Mouse (Mus musculus) limb, embryonic 14.5 days (tissue): ENCODE data around the gene Nbea. TPM values are rescaled to one million over a fixed set of nuclear protein-coding genes. Genes with fewer than 3 reads are reported as not detected.

ENCODE experiments used
- ATAC-seq: fragments of 200-750 bp; cut with Nextera tagmentation; 2 replicates; pipeline ENCODE4 v1.8.0; 2017; ENCODE audit warnings: low read depth, moderate number of reproducible peaks, moderate TSS enrichment; ENCODE audit not compliant: low FRiP score
- DNase-seq: peaks from one replicate; pipeline ENCODE4 v3.0.0-alpha.2; 2015; ENCODE audit warnings: low spot score
- H3K27ac ChIP-seq: fragments of 300-500 bp; sonication (generic); replicated peaks from 2 replicates; pipeline ENCODE4 v1.5.1; 2014; ENCODE audit warnings: low read depth, mild to moderate bottlenecking, low read length, moderate library complexity, mixed read lengths
- H3K27me3 ChIP-seq: fragments of 300-500 bp; sonication (generic); 2 replicates; pipeline ENCODE4 v1.6.1; 2014; ENCODE audit warnings: low read length, mixed read lengths; ENCODE audit not compliant: control insufficient read depth, insufficient read depth
- H3K36me3 ChIP-seq: fragments of 300-500 bp; sonication (generic); 2 replicates; pipeline ENCODE4 v1.6.1; 2014; ENCODE audit warnings: mild to moderate bottlenecking, low read length, moderate library complexity, mixed read lengths; ENCODE audit not compliant: control insufficient read depth, insufficient read depth
- H3K4me1 ChIP-seq: fragments of 300-500 bp; sonication (generic); 2 replicates; pipeline ENCODE4 v1.6.1; 2014; ENCODE audit warnings: antibody characterized with exemption, low read length, mixed read lengths; ENCODE audit not compliant: control insufficient read depth, insufficient read depth
- H3K4me2 ChIP-seq: fragments of 300-500 bp; sonication (generic); replicated peaks from 2 replicates; pipeline ENCODE4 v1.6.1; 2014; ENCODE audit warnings: low read depth, mild to moderate bottlenecking, low read length, moderate library complexity; ENCODE audit not compliant: severe bottlenecking
- H3K4me3 ChIP-seq: fragments of 300-500 bp; sonication (generic); replicated peaks from 2 replicates; pipeline ENCODE4 v1.5.1; 2014; ENCODE audit warnings: low read length
- H3K9ac ChIP-seq: fragments of 300-500 bp; sonication (generic); 2 replicates; pipeline ENCODE4 v1.6.1; 2014; ENCODE audit warnings: mild to moderate bottlenecking, low read depth, low read length, moderate library complexity; ENCODE audit not compliant: severe bottlenecking
- H3K9me3 ChIP-seq: fragments of 300-500 bp; sonication (generic); 2 replicates; pipeline ENCODE4 v1.6.1; 2016; ENCODE audit warnings: low read length; ENCODE audit not compliant: control insufficient read depth
- POLR2A ChIP-seq: fragments of 200-500 bp; IDR thresholded peaks from 2 replicates; pipeline ENCODE4 v1.8.0; 2012; ENCODE audit warnings: inconsistent platforms, mild to moderate bottlenecking, moderate library complexity, borderline replicate concordance; ENCODE audit not compliant: insufficient read depth, insufficient read length; ENCODE audit errors: extremely low read depth
- WGBS: fragments of 180-500 bp; shearing (Covaris S2); extraction: QIAGEN DNeasy Blood & Tissue Kit; methylation state at CpG from one replicate; pipeline ENCODE4 v1.1.7; 2014; 5-methylcytosine and 5-hydroxymethylcytosine counted together
- polyA plus RNA-seq, 2 experiments: library from polyadenylated mRNA; depleted of rRNA in 1 of 2; stranded (reverse) in 1 of 2; unstranded in 1 of 2; fragments of >200 nt; fragmentation: Nextera tagmentation in 1 of 2; extraction: Ambion mirVana in 1 of 2; gene quantifications; 2 replicates each; pipeline versions ENCODE4 v1.2.1 to v1.2.3; 2012 to 2014

Nbea gene
- polyA plus RNA-seq, 2 experiments = 20.6 to 34.1 TPM

DNA sequence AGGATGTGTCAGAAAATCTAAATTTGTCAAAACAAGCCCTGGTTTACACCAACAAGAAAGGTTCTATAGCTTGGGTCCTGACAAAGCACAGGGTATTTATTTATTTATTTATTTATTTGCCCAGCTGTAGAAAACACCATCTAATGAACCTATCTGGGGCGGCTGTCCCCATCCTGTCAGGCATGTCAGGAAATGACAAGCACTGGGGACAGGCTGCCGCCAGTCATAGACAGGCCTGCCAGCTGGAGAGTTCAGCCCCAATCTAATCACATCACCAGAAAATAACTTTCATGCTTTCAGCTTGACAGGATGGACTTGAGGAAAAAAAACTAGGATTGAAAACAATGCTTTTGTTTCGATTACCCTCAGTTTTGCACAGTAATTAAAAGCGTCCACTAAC lies 440.8 kb downstream of the Nbea start:
- Histone ChIP-seq H3K4me1 (0 out of 2 replicates have a peak, but pooled peaks cover 5% of the 10 kb centered on the region), H3K27me3 (no peaks in the 10 kb centered on the region), H3K27ac (no peak overlapping the region), H3K9me3 (no peaks in the 10 kb centered on the region), H3K36me3 (no peaks in the 10 kb centered on the region), H3K9ac (no peak overlapping the region), H3K4me2 (no peak overlapping the region), H3K4me3 (no peak overlapping the region)
- WGBS = 71% methylated on average over 4 of the region's 4 CpGs
- ATAC-seq (no peak), DNase-seq (no peak)
- TF ChIP-seq POLR2A = no peak

DNA sequence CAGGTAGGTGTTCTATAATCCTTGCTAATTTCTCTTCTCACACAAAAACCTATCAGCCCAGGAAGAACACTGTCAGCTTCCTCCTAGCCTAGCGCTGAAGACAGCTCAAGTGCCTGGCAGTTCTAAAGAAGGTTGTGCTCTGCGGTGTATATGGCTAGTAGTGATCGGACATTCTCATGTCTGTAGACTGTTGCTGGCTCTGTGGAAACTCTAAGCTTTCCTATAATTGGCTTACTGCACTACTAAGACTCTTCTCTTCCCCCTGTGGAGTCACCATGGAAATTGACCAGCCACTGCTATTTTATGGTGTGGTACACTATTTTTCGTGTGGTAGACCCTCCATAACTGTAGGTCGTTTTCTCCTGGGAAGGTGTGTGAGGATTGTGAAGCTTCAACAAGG lies 441.3 kb downstream of the Nbea start:
- no peaks in the 10 kb centered on the region for H3K9me3 ChIP-seq
- H3K27me3 ChIP-seq = no peaks in the 10 kb centered on the region
- WGBS = 62% methylated on average over 5 of the region's 5 CpGs
- no peak for TF ChIP-seq POLR2A
- no peak overlapping the region for H3K4me3 ChIP-seq
- DNase-seq = no peak
- H3K9ac ChIP-seq = no peak overlapping the region
- no peak for ATAC-seq
- H3K4me2 ChIP-seq = no peak overlapping the region
- H3K4me1 ChIP-seq = 0 out of 2 replicates have a peak, but pooled peaks cover 5% of the 10 kb centered on the region
- no peak overlapping the region for H3K27ac ChIP-seq
- H3K36me3 ChIP-seq = no peaks in the 10 kb centered on the region

DNA sequence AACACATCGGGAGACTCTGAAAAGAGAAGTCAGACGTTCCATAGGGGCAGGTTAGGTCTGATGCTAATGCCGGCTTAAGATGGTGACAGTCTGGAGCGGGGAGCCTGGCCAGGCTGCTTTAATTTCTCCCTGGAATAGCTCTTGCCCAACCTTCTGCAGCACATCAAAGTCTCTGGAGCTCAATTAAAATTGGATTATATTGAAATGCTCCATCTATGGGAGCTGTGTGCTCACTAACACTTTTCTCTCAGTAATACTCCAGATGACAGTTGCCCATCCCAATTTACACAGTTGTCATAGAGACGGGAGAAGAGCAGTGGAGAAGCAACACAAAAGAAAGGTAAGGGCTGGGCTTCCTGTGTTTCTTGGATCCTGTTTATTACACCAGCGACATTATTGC lies 442.1 kb downstream of the Nbea start:
- WGBS = 42% methylated on average over 6 of the region's 6 CpGs
- Histone ChIP-seq H3K9ac (no peak overlapping the region), H3K27ac (no peak overlapping the region), H3K9me3 (no peaks in the 10 kb centered on the region), H3K27me3 (no peaks in the 10 kb centered on the region), H3K4me3 (no peak overlapping the region), H3K4me2 (no peak overlapping the region), H3K36me3 (no peaks in the 10 kb centered on the region), H3K4me1 (0 out of 2 replicates have a peak, but pooled peaks cover 5% of the 10 kb centered on the region)
- ATAC-seq = no peak
- no peak for TF ChIP-seq POLR2A
- DNase-seq = no peak

DNA sequence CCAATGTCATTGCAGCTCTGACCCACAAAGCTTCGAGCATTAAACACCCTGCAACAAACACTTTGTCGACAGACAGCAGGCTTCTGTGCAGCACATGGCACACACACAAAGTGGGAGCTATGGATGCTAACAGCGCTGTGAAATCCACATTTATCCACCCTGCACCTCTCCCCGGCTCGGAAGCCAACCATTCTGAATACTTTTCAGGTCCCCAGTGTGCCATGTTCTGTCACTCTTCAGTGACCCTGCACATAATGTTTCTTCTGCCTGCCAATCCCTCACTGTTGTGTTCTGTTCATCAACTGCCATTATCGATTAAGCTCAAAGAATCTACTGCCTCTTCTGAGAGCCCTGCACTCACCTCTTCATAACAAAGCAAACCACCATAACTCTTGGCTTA lies 449.8 kb downstream of the Nbea start:
- no peak for DNase-seq
- Histone ChIP-seq H3K4me3 (no peak overlapping the region), H3K4me1 (no peaks in the 10 kb centered on the region), H3K4me2 (no peak overlapping the region), H3K27me3 (no peaks in the 10 kb centered on the region), H3K36me3 (no peaks in the 10 kb centered on the region), H3K27ac (no peak overlapping the region), H3K9ac (no peak overlapping the region), H3K9me3 (no peaks in the 10 kb centered on the region)
- no peak for ATAC-seq
- no peak for TF ChIP-seq POLR2A
- WGBS = 79% methylated on average over 6 of the region's 6 CpGs

DNA sequence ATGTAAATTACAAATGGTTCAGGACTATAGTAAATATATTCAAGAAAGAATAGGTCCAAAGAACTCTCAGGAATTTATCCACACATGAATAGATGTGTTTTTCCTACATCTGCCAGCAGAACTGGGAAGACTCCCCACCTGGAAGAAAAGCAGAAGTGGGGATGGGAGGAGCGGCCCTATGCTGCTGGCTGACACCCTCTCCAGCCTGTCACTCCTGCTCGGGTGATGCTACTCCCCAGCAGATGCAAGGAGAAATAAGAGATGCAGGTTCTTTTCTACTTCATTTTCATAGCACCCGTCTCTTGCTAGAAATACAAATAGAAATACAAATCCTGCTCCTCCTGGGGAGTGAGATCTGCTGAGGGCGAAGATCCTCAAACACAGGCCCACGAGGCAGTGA lies 453.0 kb downstream of the Nbea start:
- no peak for ATAC-seq
- WGBS = 78% methylated on average over 5 of the region's 5 CpGs
- DNase-seq = no peak
- H3K27ac ChIP-seq = no peak overlapping the region
- H3K9ac ChIP-seq = no peak overlapping the region
- no peak overlapping the region for H3K4me3 ChIP-seq
- no peaks in the 10 kb centered on the region for H3K27me3 ChIP-seq
- no peak for TF ChIP-seq POLR2A
- H3K4me2 ChIP-seq = no peak overlapping the region
- H3K4me1 ChIP-seq = no peaks in the 10 kb centered on the region
- no peaks in the 10 kb centered on the region for H3K36me3 ChIP-seq
- no peaks in the 10 kb centered on the region for H3K9me3 ChIP-seq

DNA sequence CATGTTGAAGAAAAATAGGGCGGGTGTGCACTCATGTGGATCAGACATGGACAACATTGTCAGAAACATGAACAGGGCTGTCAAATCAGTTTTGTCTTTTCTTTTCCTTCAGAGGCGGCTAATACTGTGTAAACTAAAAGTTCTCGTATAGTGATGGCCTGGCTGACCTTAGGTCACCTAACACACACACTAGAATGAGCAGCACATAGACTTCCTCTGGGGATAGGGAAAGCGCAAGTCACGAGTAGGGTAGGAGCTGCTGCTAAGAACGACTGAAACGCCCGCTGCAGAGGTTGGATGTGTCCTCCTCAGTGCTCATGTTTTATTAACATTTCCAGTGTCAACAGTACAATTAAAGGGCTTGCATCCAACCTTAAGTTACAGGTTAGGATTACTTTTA lies 453.4 kb downstream of the Nbea start:
- 65% methylated on average over 8 of the region's 8 CpGs for WGBS
- no peak overlapping the region for H3K4me3 ChIP-seq
- no peak for ATAC-seq

More for the DNA sequence above, 453.4 kb downstream of the Nbea start:
- Histone ChIP-seq H3K9me3 (no peaks in the 10 kb centered on the region), H3K36me3 (no peaks in the 10 kb centered on the region), H3K27ac (no peak overlapping the region), H3K4me2 (no peak overlapping the region), H3K9ac (no peak overlapping the region), H3K4me1 (no peaks in the 10 kb centered on the region), H3K27me3 (no peaks in the 10 kb centered on the region)
- no peak for TF ChIP-seq POLR2A
- no peak for DNase-seq
